Mouse (Mus musculus): ENCODE results near the gene Farp1.

DNA sequence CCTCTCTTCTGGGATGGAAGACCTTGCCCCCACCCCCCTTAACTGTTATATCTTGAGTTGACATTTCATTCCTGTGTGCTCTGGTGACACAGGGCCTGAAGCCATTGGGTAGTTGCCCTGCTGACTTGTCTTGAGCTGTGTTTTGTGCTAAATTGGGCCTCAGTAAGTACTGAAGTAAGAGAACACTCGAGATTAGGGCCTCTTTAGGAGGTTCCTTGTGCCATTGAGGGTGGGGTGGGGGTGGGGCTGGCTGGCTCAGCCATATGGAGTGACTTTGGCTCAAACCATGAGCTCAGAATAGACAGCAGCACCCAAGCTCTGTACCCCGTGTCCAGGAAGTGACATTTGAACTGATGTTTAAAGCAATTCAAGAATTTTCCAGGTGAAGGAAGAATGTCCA lies 65.8 kb downstream of the Farp1 start:
- no peak for TF ChIP-seq CTCF (IDR thresholded peaks at IDR 0.05; ENCODE audit: low read depth, low read length)
- no peak for TF ChIP-seq GATA1 (IDR thresholded peaks at IDR 0.05; ENCODE audit: borderline replicate concordance, low read length)
- no peak for TF ChIP-seq TAL1 (conservative IDR thresholded peaks at IDR 0.05; ENCODE audit: low read depth, low read length)
- no peak for TF ChIP-seq GATA2 (IDR thresholded peaks at IDR 0.05; ENCODE audit: borderline replicate concordance, low read depth, low read length)

Measured in G1E (cell line).